Mouse (Mus musculus): ENCODE measurements around the gene C130074G19Rik. TPM values are rescaled to one million over a fixed set of nuclear protein-coding genes. Genes with fewer than 3 reads are reported as not detected.

The C130074G19Rik gene
- total and polyA plus RNA-seq, 3 experiments, result not detected

GRCm38 (mm10) chr1:184881861-184882260 is 1.2 kb downstream of the C130074G19Rik start:
- Histone ChIP-seq H3K27me3 (ENCODE audit: control insufficient read depth in 1 of 2, insufficient read depth in 2 of 2, low read length in 2 of 2) (no peaks in the 10 kb centered on the region; a peak in 1 of 4 replicates), H3K4me3 (ENCODE audit: control insufficient read depth in 1 of 2, insufficient read depth in 1 of 2, low read depth in 2 of 2, low read length in 2 of 2) (no peak overlapping the region), H3K9ac (ENCODE audit: control insufficient read depth, low read depth, low read length, poor library complexity, severe bottlenecking) (no peak overlapping the region), H3K36me3 (ENCODE audit: control insufficient read depth in 1 of 2, insufficient read depth in 2 of 2, low read length in 2 of 2) (no peaks in the 10 kb centered on the region), H3K79me2 (ENCODE audit: control insufficient read depth, insufficient read depth, low read length, poor library complexity) (no peaks in the 10 kb centered on the region), H3K9me3 (replicated peaks; ENCODE audit: insufficient read depth, low read length) (no peaks in the 10 kb centered on the region), H3K27ac (ENCODE audit: control insufficient read depth, low read depth, low read length) (no peak overlapping the region), H3K4me1 (ENCODE audit: control insufficient read depth in 1 of 2, insufficient read depth in 2 of 2, low read length in 2 of 2) (no peaks in the 10 kb centered on the region)
- TF ChIP-seq CHD2 (IDR thresholded peaks at IDR 0.05; ENCODE audit: low read length), result no peak
- TF ChIP-seq ETS1 (IDR thresholded peaks at IDR 0.05; ENCODE audit: low read depth, low read length), result no peak
- TF ChIP-seq ZKSCAN1 (IDR thresholded peaks at IDR 0.05; ENCODE audit: low read depth, low read length), result no peak
- no peak for TF ChIP-seq USF2 (IDR thresholded peaks at IDR 0.05; ENCODE audit: borderline replicate concordance in 1 of 2, insufficient read depth in 1 of 2, low read depth in 1 of 2, low read length in 2 of 2)
- TF ChIP-seq RCOR1 (IDR thresholded peaks at IDR 0.05; ENCODE audit: low read depth, low read length), result no peak
- no peak for TF ChIP-seq CTCF (IDR thresholded peaks at IDR 0.05 in 2 of 3, conservative IDR thresholded peaks at IDR 0.05 in 1 of 3; ENCODE audit: control insufficient read depth in 1 of 3, insufficient read depth in 1 of 3, low read depth in 2 of 3, low read length in 3 of 3, poor library complexity in 1 of 3, severe bottlenecking in 1 of 3)
- no peak for TF ChIP-seq MAX (IDR thresholded peaks at IDR 0.05; ENCODE audit: low read length)
- TF ChIP-seq MEF2A (IDR thresholded peaks at IDR 0.05; ENCODE audit: extremely low read depth, insufficient replicate concordance, low read depth, low read length, poor library complexity, severe bottlenecking), result no peak
- TF ChIP-seq ZMIZ1 (IDR thresholded peaks at IDR 0.05; ENCODE audit: low read depth, low read length), result no peak
- no peak for TF ChIP-seq BHLHE40 (IDR thresholded peaks at IDR 0.05; ENCODE audit: borderline replicate concordance, low read depth, low read length)
- no peak for TF ChIP-seq EP300 (IDR thresholded peaks at IDR 0.05; ENCODE audit: low read depth in 1 of 2, low read length in 2 of 2)
- no peak for TF ChIP-seq ZC3H11A (IDR thresholded peaks at IDR 0.05; ENCODE audit: low read depth, low read length)
- no peak for TF ChIP-seq MAFK (IDR thresholded peaks at IDR 0.05; ENCODE audit: borderline replicate concordance, low read depth, low read length)
- no peak for TF ChIP-seq POLR2AphosphoS2 (IDR thresholded peaks at IDR 0.05; ENCODE audit: low read length)
- no peak for DNase-seq (ENCODE audit: low read depth, low spot score)

GRCm38 (mm10) chr1:184881211-184881610 is 1.8 kb downstream of the C130074G19Rik start:
- DNase-seq (ENCODE audit: low read depth, low spot score), result no peak
- Histone ChIP-seq H3K27me3 (ENCODE audit: control insufficient read depth in 1 of 2, insufficient read depth in 2 of 2, low read length in 2 of 2) (no peaks in the 10 kb centered on the region; a peak in 1 of 4 replicates), H3K27ac (ENCODE audit: control insufficient read depth, low read depth, low read length) (no peak overlapping the region), H3K4me1 (ENCODE audit: control insufficient read depth in 1 of 2, insufficient read depth in 2 of 2, low read length in 2 of 2) (no peaks in the 10 kb centered on the region), H3K79me2 (ENCODE audit: control insufficient read depth, insufficient read depth, low read length, poor library complexity) (no peaks in the 10 kb centered on the region), H3K4me3 (ENCODE audit: control insufficient read depth in 1 of 2, insufficient read depth in 1 of 2, low read depth in 2 of 2, low read length in 2 of 2) (no peak overlapping the region), H3K9me3 (replicated peaks; ENCODE audit: insufficient read depth, low read length) (no peaks in the 10 kb centered on the region), H3K9ac (ENCODE audit: control insufficient read depth, low read depth, low read length, poor library complexity, severe bottlenecking) (no peak overlapping the region), H3K36me3 (ENCODE audit: control insufficient read depth in 1 of 2, insufficient read depth in 2 of 2, low read length in 2 of 2) (no peaks in the 10 kb centered on the region)
- TF ChIP-seq ZMIZ1 (IDR thresholded peaks at IDR 0.05; ENCODE audit: low read depth, low read length) (no peak), USF2 (IDR thresholded peaks at IDR 0.05; ENCODE audit: borderline replicate concordance in 1 of 2, insufficient read depth in 1 of 2, low read depth in 1 of 2, low read length in 2 of 2) (no peak), RCOR1 (IDR thresholded peaks at IDR 0.05; ENCODE audit: low read depth, low read length) (no peak), CTCF (IDR thresholded peaks at IDR 0.05 in 2 of 3, conservative IDR thresholded peaks at IDR 0.05 in 1 of 3; ENCODE audit: control insufficient read depth in 1 of 3, insufficient read depth in 1 of 3, low read depth in 2 of 3, low read length in 3 of 3, poor library complexity in 1 of 3, severe bottlenecking in 1 of 3) (no peak), ELF1 (IDR thresholded peaks at IDR 0.05; ENCODE audit: low read depth, low read length) (no peak), ZC3H11A (IDR thresholded peaks at IDR 0.05; ENCODE audit: low read depth, low read length) (no peak), RAD21 (IDR thresholded peaks at IDR 0.05; ENCODE audit: low read depth, low read length) (no peak), BHLHE40 (IDR thresholded peaks at IDR 0.05; ENCODE audit: borderline replicate concordance, low read depth, low read length) (no peak), TCF12 (IDR thresholded peaks at IDR 0.05; ENCODE audit: low read depth, low read length) (no peak), CHD1 (IDR thresholded peaks at IDR 0.05; ENCODE audit: low read depth, low read length) (no peak), SIN3A (IDR thresholded peaks at IDR 0.05; ENCODE audit: low read length) (no peak)

Data from MEL (cell line).